Mouse (Mus musculus) MEL (cell line): ENCODE measurements around the gene Dtx3.

ENCODE experiments used
- BHLHE40 ChIP-seq: IDR thresholded peaks from 2 replicates; pipeline ENCODE4 v1.6.1; 2012; ENCODE audit warnings: low read depth, mild to moderate bottlenecking, inconsistent platforms, low read length, improper control_type of control experiment, borderline replicate concordance
- CHD2 ChIP-seq: IDR thresholded peaks from 2 replicates; pipeline ENCODE4 v1.6.1; 2011; ENCODE audit warnings: low read length, improper control_type of control experiment
- CTCF ChIP-seq, 3 experiments: IDR thresholded peaks in 2 of 3; conservative IDR thresholded peaks in 1 of 3; 2 replicates each; pipeline ENCODE4 v1.5.1; 2011 to 2012; ENCODE audit warnings: low read length in 3 of 3, low read depth in 2 of 3, mild to moderate bottlenecking in 2 of 3, improper control_type of control experiment in 1 of 3, inconsistent platforms in 1 of 3, mixed read lengths in 1 of 3, moderate library complexity in 1 of 3; ENCODE audit not compliant: control insufficient read depth in 1 of 3, insufficient read depth in 1 of 3, poor library complexity in 1 of 3, severe bottlenecking in 1 of 3
- EP300 ChIP-seq, 2 experiments: IDR thresholded peaks; 2 replicates each; pipeline ENCODE4 v1.6.1; 2011; ENCODE audit warnings: improper control_type of control experiment in 2 of 2, low read length in 2 of 2, low read depth in 1 of 2, mild to moderate bottlenecking in 1 of 2
- GATA1 ChIP-seq: IDR thresholded peaks from 2 replicates; pipeline ENCODE4 v1.6.1; 2011; ENCODE audit warnings: low read depth, low read length, improper control_type of control experiment
- MAX ChIP-seq: IDR thresholded peaks from 2 replicates; pipeline ENCODE4 v1.6.1; 2011; ENCODE audit warnings: low read length, improper control_type of control experiment
- NELFE ChIP-seq: IDR thresholded peaks from 2 replicates; pipeline ENCODE4 v1.6.1; 2011; ENCODE audit warnings: low read depth, low read length, improper control_type of control experiment
- POLR2A ChIP-seq, 2 experiments: IDR thresholded peaks; 2 replicates each; pipeline ENCODE4 v1.6.1; 2011 to 2012; ENCODE audit warnings: low read length in 2 of 2, mild to moderate bottlenecking in 2 of 2, control low read depth in 1 of 2, improper control_type of control experiment in 1 of 2, low read depth in 1 of 2, moderate library complexity in 1 of 2; ENCODE audit not compliant: control insufficient read depth in 1 of 2, insufficient read depth in 1 of 2, poor library complexity in 1 of 2
- POLR2AphosphoS5 ChIP-seq: IDR thresholded peaks from 2 replicates; pipeline ENCODE4 v1.6.1; 2012; ENCODE audit warnings: low read depth, borderline replicate concordance, mild to moderate bottlenecking, inconsistent platforms, low read length, moderate library complexity, mixed read lengths
- SMC3 ChIP-seq: IDR thresholded peaks from 2 replicates; pipeline ENCODE4 v1.6.1; 2011; ENCODE audit warnings: low read depth, low read length, improper control_type of control experiment
- TCF12 ChIP-seq: IDR thresholded peaks from 2 replicates; pipeline ENCODE4 v1.6.1; 2014; ENCODE audit warnings: low read depth, mild to moderate bottlenecking, inconsistent platforms, low read length, improper control_type of control experiment, moderate library complexity
- USF2 ChIP-seq, 2 experiments: IDR thresholded peaks; 2 replicates each; pipeline ENCODE4 v1.6.1; 2011 to 2012; ENCODE audit warnings: improper control_type of control experiment in 2 of 2, low read length in 2 of 2, borderline replicate concordance in 1 of 2, inconsistent platforms in 1 of 2, low read depth in 1 of 2, mild to moderate bottlenecking in 1 of 2; ENCODE audit not compliant: insufficient read depth in 1 of 2
- ZC3H11A ChIP-seq: IDR thresholded peaks from 2 replicates; pipeline ENCODE4 v1.6.1; 2012; ENCODE audit warnings: low read depth, mild to moderate bottlenecking, inconsistent platforms, low read length, improper control_type of control experiment
- ZKSCAN1 ChIP-seq: IDR thresholded peaks from 2 replicates; pipeline ENCODE4 v1.6.1; 2012; ENCODE audit warnings: low read depth, mild to moderate bottlenecking, inconsistent platforms, low read length, improper control_type of control experiment, moderate library complexity

DNA sequence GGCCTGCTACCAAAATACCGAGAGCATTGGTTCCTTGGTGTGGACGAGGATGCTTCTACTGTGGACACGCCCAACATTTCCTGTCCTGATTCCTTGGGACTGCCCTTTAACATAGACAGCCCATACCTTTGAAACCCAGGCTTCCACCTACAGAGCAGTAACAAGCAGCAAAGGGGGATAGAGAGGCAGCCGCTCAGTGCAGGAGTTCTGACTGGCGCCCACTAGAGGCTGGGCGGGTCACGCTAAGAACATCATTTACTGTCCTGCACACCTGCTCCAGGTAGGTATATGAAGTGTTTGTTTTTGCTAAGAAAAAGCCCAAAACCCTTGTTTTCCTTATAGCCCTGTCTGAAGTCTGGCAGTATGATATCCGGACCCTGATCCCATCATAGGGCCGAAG, 37.6 kb upstream of the Dtx3 start:
- TF ChIP-seq ZKSCAN1, result no peak
- no peak for TF ChIP-seq GATA1
- no peak for TF ChIP-seq MAX
- no peak for TF ChIP-seq POLR2AphosphoS5
- TF ChIP-seq EP300 (IDR thresholded peaks at IDR 0.05; ENCODE audit: low read depth in 1 of 2, low read length in 2 of 2), result no peak
- no peak for TF ChIP-seq POLR2A (IDR thresholded peaks at IDR 0.05; ENCODE audit: control insufficient read depth in 1 of 2, insufficient read depth in 1 of 2, low read depth in 1 of 2, low read length in 2 of 2, poor library complexity in 1 of 2)
- peak; percentile 54 to 66 (median 59) for TF ChIP-seq CTCF (IDR thresholded peaks at IDR 0.05 in 2 of 3, conservative IDR thresholded peaks at IDR 0.05 in 1 of 3; ENCODE audit: control insufficient read depth in 1 of 3, insufficient read depth in 1 of 3, low read depth in 2 of 3, low read length in 3 of 3, poor library complexity in 1 of 3, severe bottlenecking in 1 of 3)
- no peak for TF ChIP-seq CHD2
- TF ChIP-seq TCF12, result no peak
- no peak for TF ChIP-seq USF2 (IDR thresholded peaks at IDR 0.05; ENCODE audit: borderline replicate concordance in 1 of 2, insufficient read depth in 1 of 2, low read depth in 1 of 2, low read length in 2 of 2)
- TF ChIP-seq NELFE, result no peak
- no peak for TF ChIP-seq BHLHE40
- TF ChIP-seq ZC3H11A, result no peak
- TF ChIP-seq SMC3, result peak; percentile 25
